Mouse (Mus musculus) hindbrain, embryonic 12.5 days (tissue): ENCODE measurements at regions not wholly inside any gene's neighbourhood (a gene's known extent, or its start where the extent isn't known, plus 50 kb on each side); places are given as distances from the start of the nearest gene placed in this dataset.

Experiments used
- ATAC-seq: fragments of 200-750 bp; cut with Nextera tagmentation; 2 replicates; pipeline ENCODE4 v1.8.0; 2017; ENCODE audit warnings: moderate TSS enrichment; ENCODE audit not compliant: low FRiP score
- H3K27ac ChIP-seq: fragments of 300-500 bp; sonication (generic); 2 replicates; pipeline ENCODE4 v1.5.1; 2016; ENCODE audit warnings: mild to moderate bottlenecking
- H3K27me3 ChIP-seq: fragments of 300-500 bp; sonication (generic); 2 replicates; pipeline ENCODE4 v1.6.1; 2016; ENCODE audit warnings: mild to moderate bottlenecking
- H3K36me3 ChIP-seq: fragments of 300-500 bp; sonication (generic); 2 replicates; pipeline ENCODE4 v1.6.1; 2016; ENCODE audit warnings: mild to moderate bottlenecking
- H3K4me1 ChIP-seq: fragments of 300-500 bp; sonication (generic); 2 replicates; pipeline ENCODE4 v1.6.1; 2016
- H3K4me2 ChIP-seq: fragments of 300-500 bp; sonication (generic); replicated peaks from 2 replicates; pipeline ENCODE4 v1.6.1; 2016; ENCODE audit warnings: mild to moderate bottlenecking
- H3K4me3 ChIP-seq: fragments of 300-500 bp; sonication (generic); 2 replicates; pipeline ENCODE4 v1.5.1; 2016; ENCODE audit warnings: mild to moderate bottlenecking
- H3K9ac ChIP-seq: fragments of 300-500 bp; sonication (generic); 2 replicates; pipeline ENCODE4 v1.6.1; 2016; ENCODE audit warnings: mild to moderate bottlenecking, moderate library complexity
- H3K9me3 ChIP-seq: fragments of 300-500 bp; sonication (generic); replicated peaks from 2 replicates; pipeline ENCODE4 v1.6.1; 2016; ENCODE audit warnings: mild to moderate bottlenecking
- WGBS: fragments of 180-500 bp; shearing (Covaris S2); methylation state at CpG from one replicate; pipeline ENCODE4 v1.1.7; 2016; 5-methylcytosine and 5-hydroxymethylcytosine counted together

GRCm38 (mm10) chr13:7451434-7452002, 751.1 kb upstream of the Adarb2 start:
- no peak for ATAC-seq
- Histone ChIP-seq H3K27ac (no peak overlapping the region), H3K4me2 (no peak overlapping the region), H3K4me1 (no peaks in the 10 kb centered on the region), H3K27me3 (no peaks in the 10 kb centered on the region), H3K4me3 (no peak overlapping the region), H3K9ac (no peak overlapping the region), H3K9me3 (no peaks in the 10 kb centered on the region), H3K36me3 (no peaks in the 10 kb centered on the region)
- WGBS: 13% methylated on average over 2 of the region's 2 CpGs

DNA sequence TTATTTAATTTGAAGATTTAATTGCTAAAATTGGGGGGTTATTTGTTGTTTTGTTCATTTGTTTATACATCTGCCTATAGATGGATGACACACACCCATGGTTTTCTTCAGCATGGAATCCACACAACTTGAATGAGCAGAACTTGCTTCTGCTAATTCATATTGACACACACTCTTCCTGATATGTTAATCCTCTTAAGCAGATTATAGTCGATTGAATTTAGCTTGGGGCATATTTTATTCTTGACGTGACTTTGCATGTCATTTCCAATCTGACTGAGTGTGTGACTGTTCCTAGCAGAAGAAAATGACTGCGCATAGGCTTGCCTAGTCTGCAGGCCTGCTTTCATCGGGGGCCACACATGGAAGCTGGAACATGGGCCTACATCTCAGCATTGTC, 727.0 kb upstream of the Adarb2 start:
- H3K36me3 ChIP-seq: no peaks in the 10 kb centered on the region
- no peak overlapping the region for H3K4me2 ChIP-seq
- H3K4me3 ChIP-seq: no peak overlapping the region
- ATAC-seq: no peak
- H3K4me1 ChIP-seq: no peaks in the 10 kb centered on the region
- WGBS: 88% methylated on average over 4 of the region's 4 CpGs
- H3K9me3 ChIP-seq: no peaks in the 10 kb centered on the region
- no peak overlapping the region for H3K9ac ChIP-seq
- H3K27me3 ChIP-seq: no peaks in the 10 kb centered on the region
- no peak overlapping the region for H3K27ac ChIP-seq

- ATAC-seq: no peak
- H3K9me3 ChIP-seq: no peaks in the 10 kb centered on the region
- H3K27ac ChIP-seq: no peak overlapping the region
- no peak overlapping the region for H3K4me2 ChIP-seq
- H3K9ac ChIP-seq: no peak overlapping the region
- H3K4me1 ChIP-seq: no peaks in the 10 kb centered on the region
- H3K27me3 ChIP-seq: no peaks in the 10 kb centered on the region
- no peak overlapping the region for H3K4me3 ChIP-seq
- H3K36me3 ChIP-seq: no peaks in the 10 kb centered on the region
Observed at GRCm38 (mm10) chr13:7518090-7518489, 684.6 kb upstream of the Adarb2 start.

GRCm38 (mm10) chr13:7524436-7524835, 678.2 kb upstream of the Adarb2 start:
- H3K9ac ChIP-seq: no peak overlapping the region
- 81% methylated on average over 1 of the region's 1 CpGs for WGBS

GRCm38 (mm10) chr13:7538856-7539255, 663.8 kb upstream of the Adarb2 start:
- H3K36me3 ChIP-seq: no peaks in the 10 kb centered on the region
- H3K4me3 ChIP-seq: no peak overlapping the region
- WGBS: 87% methylated on average over 4 of the region's 4 CpGs
- H3K27me3 ChIP-seq: no peaks in the 10 kb centered on the region
- H3K27ac ChIP-seq: no peak overlapping the region
- H3K9me3 ChIP-seq: no peaks in the 10 kb centered on the region
- H3K4me1 ChIP-seq: no peaks in the 10 kb centered on the region
- no peak overlapping the region for H3K9ac ChIP-seq
- H3K4me2 ChIP-seq: no peak overlapping the region
- no peak for ATAC-seq

More at GRCm38 (mm10) chr13:7524436-7524835, 678.2 kb upstream of the Adarb2 start:
- H3K4me3 ChIP-seq: no peak overlapping the region
- 0 out of 2 replicates have a peak, but pooled peaks cover 4% of the 10 kb centered on the region for H3K9me3 ChIP-seq
- H3K4me2 ChIP-seq: no peak overlapping the region
- ATAC-seq: no peak
- H3K36me3 ChIP-seq: no peaks in the 10 kb centered on the region
- no peaks in the 10 kb centered on the region for H3K4me1 ChIP-seq
- H3K27ac ChIP-seq: no peak overlapping the region
- H3K27me3 ChIP-seq: no peaks in the 10 kb centered on the region

GRCm38 (mm10) chr13:7584022-7584421, 618.6 kb upstream of the Adarb2 start:
- Histone ChIP-seq H3K27me3 (no peaks in the 10 kb centered on the region), H3K27ac (no peak overlapping the region), H3K4me1 (no peaks in the 10 kb centered on the region), H3K36me3 (no peaks in the 10 kb centered on the region), H3K9me3 (no peaks in the 10 kb centered on the region), H3K4me3 (no peak overlapping the region), H3K4me2 (no peak overlapping the region), H3K9ac (no peak overlapping the region)
- WGBS: 74% methylated on average over 3 of the region's 3 CpGs
- ATAC-seq: no peak
